Mouse (Mus musculus) thymus, postnatal 0 days (tissue): ENCODE measurements around the gene Zfp689. TPM values are rescaled to one million over a fixed set of nuclear protein-coding genes. Genes with fewer than 3 reads are reported as not detected.
"Not testable (repeated sequence)": the region's sequence is repeated elsewhere in the genome, so short reads cannot be mapped to it uniquely, and the experiment has no call there.

ENCODE experiments used
- DNase-seq: peaks from one replicate; pipeline ENCODE4 v3.0.0-alpha.2; 2015; ENCODE audit warnings: low spot score
- microRNA-seq: library from miRNA; unstranded; fragments of <30 nt; microRNA quantifications from one replicate; pipeline ENCODE4, GENCODE M21; 2016; ENCODE audit warnings: borderline number of aligned reads
- polyA plus RNA-seq: library from polyadenylated mRNA; unstranded; fragments of >200 nt; fragmentation: Nextera tagmentation; extraction: Ambion mirVana; gene quantifications from 2 replicates; pipeline ENCODE4 v1.2.1, GENCODE M21; 2015

Gene Zfp689
- polyA plus RNA-seq, 1 experiment from 2014 or later = 4.3 TPM

DNA sequence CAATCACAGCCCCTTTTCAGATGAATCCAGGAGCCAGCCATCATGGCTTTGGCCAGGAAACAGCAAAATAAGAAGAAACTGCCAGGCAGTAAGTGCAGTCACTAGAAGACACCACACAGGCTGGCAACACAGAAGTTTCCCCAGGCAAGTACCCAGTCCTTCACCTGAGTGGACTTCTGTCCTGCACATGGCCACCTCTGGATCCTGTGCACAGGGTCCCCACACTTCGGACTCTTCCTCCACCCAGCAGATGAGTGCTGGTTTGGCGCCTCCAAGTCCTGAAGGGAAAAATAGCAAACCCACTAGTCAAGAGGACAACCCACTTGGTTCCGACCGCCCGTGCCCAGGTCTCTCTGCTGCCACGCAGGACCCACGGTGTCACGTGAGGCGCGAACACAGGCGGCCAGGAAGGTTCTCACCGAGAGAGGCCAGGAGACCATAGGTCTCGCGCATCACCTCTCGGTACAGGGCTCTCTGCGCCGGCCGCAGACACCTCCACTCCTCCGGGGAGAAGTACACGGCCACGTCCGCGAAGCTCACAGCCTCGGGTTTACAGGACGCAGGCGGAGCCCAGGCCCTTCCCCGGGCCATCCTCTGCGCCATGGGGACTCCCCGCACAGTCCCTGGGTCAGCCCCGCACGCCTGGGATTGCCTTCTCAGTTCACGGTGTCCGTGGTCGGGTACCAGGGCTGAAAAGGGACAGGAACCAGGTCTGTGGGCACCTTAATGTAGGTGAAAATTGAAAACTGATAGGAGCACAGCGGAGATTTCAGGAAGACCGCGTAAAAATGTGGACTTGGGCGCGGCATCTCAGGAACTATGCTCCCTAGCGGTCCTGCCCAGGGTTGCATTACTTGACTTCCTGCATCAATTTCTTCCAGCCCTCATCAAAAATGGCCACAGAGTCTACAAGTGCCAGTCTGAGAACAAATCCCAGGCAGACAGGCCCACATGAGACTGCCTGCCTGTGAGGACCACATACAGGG, 42.7 kb downstream of the Zfp689 start, which contains the start of gene Zfp764:
Gene Zfp764 (minus strand): TSS at position 821 of the 986 bp plus-strand sequence.
- DNase-seq = peak; percentile 89

DNA sequence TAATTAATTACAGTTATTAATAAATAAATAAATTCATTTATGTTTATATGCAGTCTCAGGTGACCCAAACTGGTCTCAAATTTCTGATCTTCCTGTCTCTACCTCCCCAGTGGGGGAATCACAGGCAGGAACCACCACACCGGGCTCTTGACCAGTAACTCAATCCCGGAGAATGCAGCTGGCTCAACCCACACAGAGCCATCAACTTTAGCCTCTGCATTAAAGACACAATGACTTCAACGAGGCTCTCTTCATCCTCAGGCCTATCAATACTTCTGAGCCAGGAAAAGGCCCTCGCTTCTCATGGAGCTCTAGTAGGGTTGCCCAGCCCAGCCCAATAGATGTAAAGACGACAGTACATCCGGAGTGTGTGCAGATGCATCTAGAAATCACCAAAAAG, 44.9 kb downstream of the Zfp689 start:
- not testable (repeated sequence) for DNase-seq

DNA sequence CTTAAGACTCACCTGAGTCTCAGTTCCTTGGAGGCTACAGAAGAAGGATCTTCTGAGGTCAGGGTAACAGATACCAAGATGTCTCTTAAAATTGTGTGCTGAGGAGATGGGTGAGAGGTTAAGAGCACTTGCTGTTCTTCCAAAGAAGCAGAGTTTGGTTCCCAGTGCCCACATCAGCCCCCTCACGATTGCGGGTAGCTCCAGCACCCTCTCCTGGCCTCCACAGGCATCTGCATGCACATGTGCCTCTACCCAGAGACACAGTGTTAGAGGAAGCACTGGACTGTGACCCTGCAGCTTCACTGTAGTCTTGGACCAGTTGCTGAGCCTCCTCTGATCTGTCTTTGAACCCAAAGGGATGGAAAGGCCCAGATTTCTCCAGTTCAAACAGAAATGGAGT, 46.0 kb downstream of the Zfp689 start:
- peak; percentile 3 for DNase-seq

DNA sequence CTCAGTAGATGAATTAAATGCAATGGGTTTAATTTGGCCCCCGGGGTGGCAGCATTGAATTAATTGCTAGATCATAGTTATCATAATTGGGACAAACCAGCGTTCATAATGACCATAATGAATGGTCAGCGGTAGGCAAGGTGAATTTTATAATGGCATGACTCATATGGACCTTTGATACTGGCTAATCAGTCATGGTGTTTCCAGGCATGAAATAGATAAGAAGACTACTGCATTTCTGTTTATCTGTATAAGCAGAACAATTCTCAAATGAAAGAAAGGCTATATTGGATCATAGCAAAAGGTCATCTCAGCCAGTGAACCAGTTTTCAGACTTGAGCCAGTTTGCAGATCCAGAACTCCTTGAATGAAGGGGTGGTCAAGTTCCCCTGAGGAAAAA, 48.6 kb downstream of the Zfp689 start:
- DNase-seq = no peak

DNA sequence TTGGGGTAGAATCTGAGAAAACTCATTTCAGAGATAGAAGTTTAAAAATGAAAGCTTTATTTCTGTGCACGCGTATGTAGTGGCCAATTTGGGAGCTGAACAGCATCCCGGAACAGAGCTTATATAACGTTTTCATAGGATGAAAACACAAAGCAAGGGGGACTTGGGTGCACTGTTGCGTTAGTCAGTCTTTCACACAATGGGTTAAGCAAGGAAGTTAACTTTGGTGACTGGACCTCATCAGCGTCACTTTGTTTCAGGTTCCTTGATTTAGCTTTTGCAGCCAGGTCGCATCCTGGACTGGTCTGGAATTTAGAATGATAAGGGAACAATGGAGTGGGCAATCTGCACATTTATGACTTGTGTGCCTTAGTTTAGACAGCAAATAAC, 55.0 kb downstream of the Zfp689 start:
- DNase-seq = no peak

DNA sequence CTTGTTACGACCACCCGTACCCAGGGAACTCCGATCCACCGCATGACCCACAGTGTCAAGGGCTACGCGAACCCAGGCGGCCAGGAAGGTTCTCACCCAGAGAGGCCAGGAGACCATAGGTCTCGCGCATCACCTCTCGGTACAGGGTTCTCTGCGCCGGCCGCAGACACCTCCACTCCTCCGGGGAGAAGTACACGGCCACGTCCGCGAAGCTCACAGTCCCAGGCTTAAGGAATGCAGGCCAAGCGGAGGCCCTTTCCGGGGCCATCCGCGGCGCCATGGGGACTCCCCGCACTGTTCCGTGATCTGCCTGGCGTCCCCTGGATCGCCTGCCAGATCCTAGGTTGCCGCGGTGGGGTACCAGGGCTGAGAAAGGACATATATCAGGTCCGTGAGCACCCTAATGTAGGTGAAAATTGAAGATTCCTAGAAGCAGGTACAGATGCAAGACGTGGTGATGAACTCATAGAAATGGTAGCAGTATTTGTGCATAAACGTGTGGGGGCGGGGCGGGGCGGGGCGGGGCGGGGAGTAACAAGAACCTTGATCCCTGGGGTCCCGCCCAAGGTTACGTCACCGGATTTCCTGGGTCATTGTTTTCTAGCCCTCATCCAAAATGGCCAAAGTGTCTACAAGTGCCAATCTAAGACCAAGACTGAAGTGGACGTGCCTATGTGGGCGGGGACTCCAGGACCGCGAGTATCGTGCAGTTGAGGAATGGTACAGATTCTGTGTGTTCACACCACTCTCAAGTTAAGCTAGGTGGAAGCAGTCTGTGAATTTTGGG, 55.6 kb downstream of the Zfp689 start, which contains the start of gene E430018J23Rik:
Gene E430018J23Rik (minus strand): TSS at position 473 of the 787 bp plus-strand sequence.
- DNase-seq = peak; percentile 95

DNA sequence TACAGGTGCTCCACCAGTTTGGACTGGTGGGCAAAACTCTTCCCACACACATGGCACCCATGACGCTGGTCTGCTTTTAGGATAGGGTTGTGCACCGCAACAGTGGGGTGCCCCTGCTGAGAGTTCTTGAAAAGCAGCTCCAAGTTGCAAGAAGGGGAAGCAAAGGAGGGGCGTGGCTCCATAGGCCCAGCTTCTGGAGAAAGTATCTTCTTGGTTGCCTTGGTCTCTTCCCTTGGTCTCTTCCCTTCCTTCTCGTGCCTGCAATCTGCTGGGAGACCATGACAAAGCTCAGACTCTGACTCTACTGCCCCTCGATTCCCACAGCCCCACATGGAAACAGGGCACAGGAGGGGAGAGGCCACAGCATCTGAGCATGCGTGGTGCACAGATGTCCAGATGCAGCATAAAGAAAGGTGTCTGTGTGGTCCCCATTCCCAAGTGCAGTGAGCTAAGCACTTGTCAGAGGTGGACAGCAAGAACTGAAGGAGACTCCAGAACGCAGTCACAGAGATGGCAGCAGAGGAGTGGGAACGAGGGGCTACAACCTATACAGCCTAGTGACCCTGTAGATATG, 56.6 kb downstream of the Zfp689 start:
- DNase-seq = no peak

Small RNA genes lying within 50 kb of the gene (microRNA-seq; reads per million reads assigned to microRNA genes)
- gene Gm47278 = not detected
- not detected for gene Mir7060

Other genes starting within 250 kb of the Zfp689 start
- 20.5 and 27.4 TPM in 2 replicates for gene Tbc1d10b, start 240.7 kb downstream of the Zfp689 start, polyA plus RNA-seq
- 67.7 and 68.9 TPM in 2 replicates for gene Mylpf, start 240.3 kb downstream of the Zfp689 start, polyA plus RNA-seq
- gene Zfp553, start 216.1 kb downstream of the Zfp689 start, polyA plus RNA-seq = 25.4 and 29.7 TPM in 2 replicates
- gene Sept1, start 216.0 kb downstream of the Zfp689 start, polyA plus RNA-seq = 638 and 684 TPM in 2 replicates
- gene Zfp771, start 204.9 kb downstream of the Zfp689 start, polyA plus RNA-seq = 34.7 and 37.0 TPM in 2 replicates
- 181 and 213 TPM in 2 replicates for gene Dctpp1, start 188.4 kb downstream of the Zfp689 start, polyA plus RNA-seq
- 146 and 151 TPM in 2 replicates for gene Sephs2, start 175.1 kb downstream of the Zfp689 start, polyA plus RNA-seq
- gene Itgal, start 152.9 kb downstream of the Zfp689 start, polyA plus RNA-seq = 81.6 and 96.5 TPM in 2 replicates
- 2.5 TPM in 2 replicates for gene Zfp768, start 103.6 kb downstream of the Zfp689 start, polyA plus RNA-seq
- 7.3 and 8.0 TPM in 2 replicates for gene Zfp747, start 73.1 kb downstream of the Zfp689 start, polyA plus RNA-seq
- 4.8 and 6.0 TPM in 2 replicates for gene 9130019O22Rik, start 62.0 kb downstream of the Zfp689 start, polyA plus RNA-seq
- 4.4 and 4.9 TPM in 2 replicates for gene E430018J23Rik, start 55.5 kb downstream of the Zfp689 start, polyA plus RNA-seq
- 6.8 and 7.0 TPM in 2 replicates for gene Zfp764, start 42.3 kb downstream of the Zfp689 start, polyA plus RNA-seq
- 26.2 and 28.0 TPM in 2 replicates for gene Zfp688, start 27.1 kb downstream of the Zfp689 start, polyA plus RNA-seq
- gene Prr14, start 10.5 kb upstream of the Zfp689 start, polyA plus RNA-seq = 51.0 and 54.6 TPM in 2 replicates
- gene Fbrs, start 30.0 kb upstream of the Zfp689 start, polyA plus RNA-seq = 14.6 and 20.0 TPM in 2 replicates
- 22.2 and 29.8 TPM in 2 replicates for gene Srcap, start 62.8 kb upstream of the Zfp689 start, polyA plus RNA-seq
- 10.9 and 15.9 TPM in 2 replicates for gene Gm42715, start 70.4 kb upstream of the Zfp689 start, polyA plus RNA-seq
- gene Tmem265, start 112.2 kb upstream of the Zfp689 start, polyA plus RNA-seq = 10.8 and 16.1 TPM in 2 replicates
- gene Phkg2, start 124.2 kb upstream of the Zfp689 start, polyA plus RNA-seq = 55.2 and 62.1 TPM in 2 replicates
- gene Ccdc189, start 139.4 kb upstream of the Zfp689 start, polyA plus RNA-seq = 2.8 and 3.5 TPM in 2 replicates
- gene Rnf40, start 139.6 kb upstream of the Zfp689 start, polyA plus RNA-seq = 42.5 and 44.3 TPM in 2 replicates
- 6.6 and 7.0 TPM in 2 replicates for gene Zfp629, start 166.6 kb upstream of the Zfp689 start, polyA plus RNA-seq